Mouse (Mus musculus) megakaryocyte-erythroid progenitor cell, adult 5-6 weeks (primary cell): ENCODE measurements around the gene Tmem14a. TPM values are rescaled to one million over a fixed set of nuclear protein-coding genes. Genes with fewer than 3 reads are reported as not detected.
"Not testable (repeated sequence)": the region's sequence is repeated elsewhere in the genome, so short reads cannot be mapped to it uniquely, and the experiment has no call there.

Source experiments
- ATAC-seq: replicated peaks from 2 replicates; pipeline ENCODE4 v1.8.0; 2016; ENCODE audit warnings: mild to moderate bottlenecking, inconsistent platforms; ENCODE audit not compliant: severe bottlenecking, poor library complexity, low FRiP score, low TSS enrichment
- total RNA-seq, 2 experiments: library from RNA; stranded (forward) in 1 of 2; stranded (reverse) in 1 of 2; fragments of 200-1000, 215-1000 nt in 1 of 2; fragments of >200 nt in 1 of 2; fragmentation: Nextera tagmentation in 1 of 2; gene quantifications; 2 replicates each; pipeline ENCODE4 v1.2.3; 2014 to 2017

The Tmem14a gene
- total RNA-seq (2014; fragmentation: Nextera tagmentation): 2.4 and 3.4 TPM in 2 replicates
- total RNA-seq (2017): 0.65 and 0.85 TPM in 2 replicates

DNA sequence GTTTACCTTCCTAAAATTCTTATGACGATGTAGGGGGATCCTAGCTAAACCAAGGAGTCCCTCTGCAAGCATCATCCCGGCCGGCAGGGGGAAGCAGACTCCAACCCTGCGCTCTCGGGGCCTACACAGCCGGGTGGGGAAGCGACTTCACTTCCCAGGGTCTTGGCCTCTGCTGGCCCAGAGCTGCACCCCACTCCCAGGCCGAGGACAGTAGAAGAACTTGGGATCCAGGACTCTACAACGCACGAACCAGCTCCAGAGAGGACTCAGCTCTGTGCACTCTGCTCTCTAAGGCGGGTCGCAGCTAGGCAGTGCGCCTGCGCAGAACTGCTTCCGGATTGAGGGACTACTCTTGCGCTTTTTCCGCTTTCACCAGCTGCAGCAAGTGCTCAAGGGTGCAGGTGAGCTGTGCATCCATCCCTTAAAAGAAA, at the start of gene Tmem14a:
Gene Tmem14a, plus strand, starts transcription at position 87 of the 431 bp plus-strand sequence.
- ATAC-seq: peak; percentile 95

DNA sequence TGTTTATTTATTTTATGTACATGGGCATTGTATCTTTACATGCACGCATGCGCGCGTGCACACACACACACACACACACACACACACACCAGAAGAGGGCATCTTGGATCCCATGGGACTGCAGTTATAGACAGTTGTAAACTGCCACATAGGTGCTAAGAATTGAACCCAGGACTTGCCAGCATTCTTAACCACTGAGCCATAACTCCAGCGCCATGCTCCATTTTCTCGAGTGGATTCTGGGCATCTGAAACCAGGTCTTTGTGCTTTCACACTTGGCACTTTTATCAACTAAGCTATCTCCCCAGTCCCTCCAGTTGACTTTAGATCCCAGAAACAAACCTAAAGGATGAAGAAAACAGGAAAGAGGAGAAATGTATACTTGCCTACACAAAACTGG, 33.2 kb upstream of the Tmem14a start:
- ATAC-seq: no peak

DNA sequence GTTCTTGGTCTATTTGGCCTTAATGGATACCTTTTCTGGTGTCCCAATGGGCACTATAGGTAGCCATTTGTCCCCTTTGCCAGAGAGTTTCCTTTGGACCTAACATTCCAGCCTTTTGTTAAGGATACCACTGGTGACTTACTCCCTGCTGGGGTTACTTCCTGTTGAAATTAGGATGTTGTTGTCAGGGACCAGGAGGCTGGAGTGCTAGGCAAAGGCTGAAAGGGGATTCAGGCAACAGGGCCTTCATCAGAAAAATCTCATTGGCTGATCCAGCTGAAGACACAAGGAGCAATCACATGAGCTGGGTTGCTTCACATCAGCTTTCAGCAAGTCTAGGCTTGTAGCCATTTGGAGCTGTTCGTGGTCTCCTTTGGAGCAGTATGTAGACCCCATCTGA, 12.1 kb upstream of the Tmem14a start:
- no peak for ATAC-seq

DNA sequence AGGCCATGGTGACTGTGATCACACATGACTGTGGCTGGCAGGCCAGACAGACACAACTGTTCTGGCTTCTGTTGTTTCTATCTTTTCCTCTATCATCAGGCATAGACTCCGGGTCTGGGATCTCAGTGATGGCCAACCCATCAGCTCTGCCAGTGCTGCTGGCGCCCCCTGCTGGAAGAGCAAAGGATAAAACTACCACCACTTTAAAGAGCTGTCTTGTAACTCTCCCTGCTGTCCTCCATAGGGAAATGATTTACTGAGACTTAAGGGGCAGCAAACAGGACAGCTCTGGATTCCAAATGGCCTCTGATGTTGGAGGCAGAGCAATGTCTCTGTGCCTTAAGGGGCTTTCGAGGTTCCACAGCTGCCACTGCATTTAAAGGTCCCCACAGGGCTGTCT, 4.8 kb upstream of the Tmem14a start:
- ATAC-seq: peak; percentile 80

DNA sequence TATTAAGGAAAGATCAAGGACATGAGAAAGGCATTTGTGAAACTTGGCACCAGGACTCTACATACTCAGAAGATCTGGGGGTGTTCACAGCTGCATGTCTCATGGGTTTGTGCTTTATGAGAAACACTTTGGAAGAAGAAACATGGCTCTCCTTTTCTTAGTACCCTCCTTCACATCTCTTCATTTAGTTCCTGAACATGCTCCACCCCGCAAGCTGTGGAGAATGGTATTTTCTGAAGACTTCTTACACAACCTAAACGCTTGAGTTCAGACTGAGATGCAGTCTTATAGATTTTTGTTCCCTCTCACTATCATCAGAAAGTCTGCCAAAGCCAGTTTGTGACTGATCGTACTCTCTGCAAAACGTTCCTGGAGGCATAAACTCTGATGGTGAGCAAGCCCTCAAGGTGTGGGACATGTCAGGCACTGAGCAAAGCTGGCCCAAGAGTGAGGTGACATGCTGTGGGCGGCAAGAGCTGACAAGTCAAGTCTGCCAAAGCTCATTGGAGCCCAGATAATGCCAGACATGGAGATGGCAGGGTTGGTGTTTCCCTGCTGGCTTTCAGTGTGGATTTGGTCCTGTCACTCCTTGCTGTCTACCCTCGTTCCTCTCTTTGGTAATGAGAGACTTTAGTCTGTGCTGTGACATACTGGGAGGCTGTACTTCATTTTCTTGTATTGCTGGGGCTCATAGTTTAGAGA, 4.2 kb upstream of the Tmem14a start:
- ATAC-seq: not testable (repeated sequence)

DNA sequence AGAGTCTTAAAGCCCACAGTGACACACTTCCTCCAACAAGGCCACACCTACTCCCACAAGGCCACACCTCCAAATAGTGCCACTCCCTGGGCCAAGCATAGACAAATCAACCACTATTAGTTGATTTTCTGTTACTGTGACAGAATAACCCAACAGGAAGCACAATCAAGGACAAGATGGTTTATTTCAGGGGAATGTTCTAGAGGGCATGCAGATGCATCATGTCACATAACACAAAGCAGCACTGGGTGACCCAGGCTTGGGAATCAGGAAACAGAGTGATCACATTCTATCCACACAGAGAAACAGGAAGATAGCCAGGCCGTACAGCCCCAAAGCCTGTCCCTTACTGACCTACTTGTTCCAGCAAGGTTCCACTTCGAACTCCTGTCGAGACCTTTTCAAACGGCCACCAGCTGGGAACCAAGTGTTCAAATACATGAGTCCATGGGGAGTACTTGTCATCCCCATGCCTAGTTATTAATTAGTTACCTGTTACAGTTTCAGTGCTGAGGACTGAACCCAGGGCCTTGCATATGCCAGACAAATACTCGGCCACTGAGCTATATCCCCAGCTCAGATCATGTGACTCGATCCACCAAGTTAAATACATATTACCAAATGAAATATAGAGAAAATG, 9.5 kb downstream of the Tmem14a start:
- ATAC-seq: no peak

DNA sequence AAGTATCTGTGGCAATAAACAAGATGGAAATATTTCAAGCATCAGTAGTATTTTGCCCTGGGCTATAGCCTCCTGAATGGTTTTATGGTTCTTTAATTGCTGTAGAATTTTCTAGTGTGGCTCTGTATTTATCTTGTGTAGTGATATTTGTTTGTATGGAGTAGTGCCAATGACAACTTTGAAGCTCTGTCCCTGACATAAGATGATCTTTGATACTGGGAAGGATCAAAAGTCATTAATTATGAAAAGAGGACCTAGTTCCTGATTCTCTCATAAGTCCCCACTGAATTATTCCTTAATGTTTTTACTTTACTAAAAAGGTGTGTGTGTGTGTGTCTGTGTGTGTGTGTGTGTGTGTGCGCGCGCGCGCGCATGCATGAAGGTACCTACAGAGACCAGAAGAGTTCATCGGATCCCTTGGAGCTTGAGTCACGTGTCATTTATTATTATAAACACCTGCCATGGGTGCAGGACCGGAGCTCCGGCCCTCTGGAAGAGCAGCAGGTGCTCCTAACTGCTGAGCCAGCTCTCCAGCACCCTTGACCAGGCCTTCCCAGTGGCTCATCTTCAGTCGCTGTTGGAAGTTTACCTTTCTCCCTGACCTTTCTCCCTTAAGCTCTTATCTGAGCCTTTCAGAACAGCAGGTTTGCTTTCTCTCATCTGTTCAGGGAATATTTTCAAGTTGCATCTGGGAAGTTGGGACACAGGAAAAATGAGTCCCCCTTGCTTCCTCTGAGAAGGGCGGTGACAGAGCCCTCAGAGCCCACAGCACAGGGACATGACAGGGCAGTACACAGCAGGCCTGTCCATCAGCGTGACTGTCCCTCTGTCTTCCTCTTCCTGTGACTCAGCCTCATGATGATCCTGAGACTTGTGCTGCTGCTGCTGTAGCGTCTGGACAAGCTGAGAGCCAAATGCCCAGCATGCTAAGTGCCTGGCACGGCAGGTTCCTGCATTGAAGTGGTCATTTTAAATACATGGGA, 10.7 kb downstream of the Tmem14a start:
- ATAC-seq: not testable (repeated sequence)

DNA sequence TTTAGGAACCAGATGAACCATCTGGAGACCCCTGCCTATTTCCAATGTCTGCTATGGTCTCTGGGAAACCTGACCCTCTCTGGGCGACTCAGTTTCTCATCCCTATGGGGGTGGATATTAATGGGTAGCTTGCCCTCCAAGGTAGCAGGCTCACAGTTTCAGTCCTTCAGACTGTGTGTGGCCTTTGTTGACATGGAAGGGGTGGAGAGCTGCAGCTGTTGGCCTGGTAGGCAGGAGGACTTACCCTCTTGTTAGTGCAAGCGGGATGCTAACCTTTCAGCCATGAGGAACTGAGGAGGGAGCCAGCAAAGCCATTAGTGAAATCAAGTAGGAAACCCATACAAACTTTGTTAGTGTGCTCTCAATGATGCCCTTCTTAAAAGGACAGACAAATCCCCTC, 12.0 kb downstream of the Tmem14a start:
- no peak for ATAC-seq

DNA sequence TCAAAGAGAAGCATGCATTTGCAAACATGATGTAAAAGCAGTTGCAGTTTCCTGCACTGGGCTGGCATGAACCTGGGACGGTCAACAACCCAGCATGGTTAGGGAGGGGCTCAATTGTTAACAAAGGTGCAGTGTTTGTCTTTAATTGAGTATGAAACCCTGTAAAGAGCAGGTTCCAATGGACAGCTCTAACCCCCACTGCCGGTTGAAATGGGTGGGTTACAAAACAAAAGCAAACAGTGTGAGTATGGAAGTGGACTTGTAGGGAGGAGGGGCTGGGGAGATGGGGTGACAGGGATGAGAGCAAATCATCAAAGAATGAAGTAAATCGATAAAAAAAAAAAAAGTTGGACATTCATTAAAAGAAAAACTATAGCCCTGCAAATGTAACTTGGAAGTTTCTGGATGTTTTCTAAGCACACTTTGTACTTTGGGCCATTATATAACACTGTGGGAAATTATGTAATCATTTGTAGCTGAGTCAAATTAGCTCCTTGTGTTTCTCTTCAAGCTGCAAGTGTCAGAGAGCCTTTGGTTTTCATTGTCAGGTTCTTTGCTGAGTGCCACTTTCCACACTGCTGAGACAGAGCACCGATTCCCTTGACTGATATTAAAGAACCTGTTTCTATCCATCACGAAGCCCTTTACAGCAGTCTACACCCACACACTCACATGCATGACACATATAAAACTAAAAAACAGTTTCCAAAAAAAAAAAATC, 13.5 kb downstream of the Tmem14a start:
- no peak for ATAC-seq

DNA sequence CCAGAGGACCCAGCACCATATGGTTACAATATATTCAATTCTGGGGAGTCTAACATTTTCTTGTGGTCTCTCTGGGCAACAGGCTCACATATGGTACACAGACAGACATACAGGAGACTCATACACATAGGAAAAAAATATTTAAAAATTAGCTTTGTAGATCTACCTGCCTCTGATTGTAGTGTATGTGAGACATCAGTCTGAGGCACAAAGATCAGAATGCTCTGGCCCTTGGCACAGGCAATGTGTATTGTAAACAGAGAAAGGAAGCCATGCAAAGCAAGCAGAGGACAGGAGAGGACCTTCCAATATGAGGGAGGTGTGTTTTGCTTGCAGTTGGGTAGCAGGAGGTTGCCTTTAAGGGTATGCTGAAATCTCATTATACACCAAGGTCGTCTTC, 14.1 kb downstream of the Tmem14a start:
- no peak for ATAC-seq

DNA sequence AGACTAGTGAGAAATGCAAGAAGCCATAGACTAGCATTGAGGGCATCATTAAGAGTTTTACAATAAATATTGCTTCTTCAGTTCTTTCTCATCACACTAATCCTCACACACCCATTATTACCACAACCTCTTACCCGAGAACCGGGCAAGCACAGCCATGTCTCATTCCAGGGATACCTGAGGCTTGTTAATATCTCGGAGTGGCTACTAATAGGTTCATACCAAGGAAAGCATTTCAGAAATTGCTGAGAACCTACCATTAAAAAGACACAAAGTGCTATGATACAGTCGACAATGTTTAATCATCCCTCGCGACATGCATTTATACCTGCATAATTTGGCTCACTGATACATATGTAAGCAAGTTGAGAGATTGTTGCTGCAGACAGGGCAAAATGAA, 17.0 kb downstream of the Tmem14a start:
- no peak for ATAC-seq

DNA sequence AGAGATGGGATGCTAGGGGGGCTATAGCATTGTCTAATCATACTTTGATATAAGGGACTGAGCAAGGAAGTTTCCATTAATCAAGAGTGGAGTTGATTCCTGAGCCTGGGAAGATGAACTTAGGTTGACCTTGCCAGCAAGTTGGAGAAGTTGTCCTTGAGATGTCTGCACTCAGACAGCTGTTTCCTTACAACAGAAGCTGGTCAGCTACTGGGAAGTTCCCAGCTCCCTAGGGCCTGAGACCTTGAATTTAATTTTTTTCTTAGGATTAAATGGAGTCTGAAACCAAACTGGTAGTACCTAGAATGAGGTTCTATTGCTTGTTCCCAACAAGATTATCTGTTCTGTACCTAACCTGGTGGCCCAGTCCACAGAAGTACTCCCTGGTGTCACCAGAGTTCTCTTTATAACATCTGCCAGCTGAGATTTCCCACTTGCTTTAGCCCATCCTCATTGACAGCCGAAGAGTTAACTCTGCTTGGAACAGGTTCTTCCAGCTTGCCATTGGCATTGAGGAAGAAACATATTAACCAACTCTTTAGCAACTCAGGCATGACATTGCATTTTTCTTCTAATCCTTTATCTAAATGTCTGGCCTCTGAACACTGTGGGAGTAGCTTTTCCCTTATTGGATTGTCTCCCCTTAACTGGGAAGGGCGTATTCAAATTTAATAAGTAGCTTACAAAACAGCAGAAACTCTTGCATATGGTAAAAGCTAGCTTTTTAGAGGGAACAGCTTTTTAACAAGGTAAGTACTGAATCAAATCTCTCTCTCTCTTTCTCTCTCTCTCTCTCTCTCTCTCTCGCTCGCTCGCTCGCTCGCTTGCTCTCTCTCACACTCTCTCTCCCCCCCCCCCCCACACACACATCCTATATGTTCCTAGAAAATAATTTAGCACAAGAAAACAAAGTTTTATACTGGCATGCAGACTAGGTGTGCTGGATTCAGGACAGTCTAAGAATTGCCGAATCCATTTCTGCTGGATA, 21.8 kb downstream of the Tmem14a start, which contains the start of gene Gsta3:
Gene Gsta3, plus strand, starts transcription at position 679 of the 988 bp plus-strand sequence.
- ATAC-seq: peak; percentile 87

DNA sequence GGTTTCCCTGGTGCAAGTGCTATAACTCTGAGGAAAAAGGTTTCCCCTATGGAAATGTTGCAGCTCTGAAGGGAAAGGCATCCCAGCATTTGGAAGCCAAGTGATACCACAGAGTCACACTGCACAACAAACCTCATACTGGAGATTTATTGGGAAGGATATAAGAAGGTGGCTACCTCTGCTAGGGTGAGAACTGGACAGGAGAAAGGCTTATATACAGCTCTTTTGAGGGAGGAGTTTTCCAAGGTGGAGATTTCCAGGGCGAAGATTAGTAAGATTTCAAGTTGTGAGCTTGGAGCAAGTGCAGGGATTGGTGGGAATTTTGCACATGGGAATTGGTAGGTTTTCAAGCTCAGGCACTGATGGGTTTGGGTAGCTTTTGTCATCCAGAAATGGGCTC, 22.7 kb downstream of the Tmem14a start:
- ATAC-seq: no peak

DNA sequence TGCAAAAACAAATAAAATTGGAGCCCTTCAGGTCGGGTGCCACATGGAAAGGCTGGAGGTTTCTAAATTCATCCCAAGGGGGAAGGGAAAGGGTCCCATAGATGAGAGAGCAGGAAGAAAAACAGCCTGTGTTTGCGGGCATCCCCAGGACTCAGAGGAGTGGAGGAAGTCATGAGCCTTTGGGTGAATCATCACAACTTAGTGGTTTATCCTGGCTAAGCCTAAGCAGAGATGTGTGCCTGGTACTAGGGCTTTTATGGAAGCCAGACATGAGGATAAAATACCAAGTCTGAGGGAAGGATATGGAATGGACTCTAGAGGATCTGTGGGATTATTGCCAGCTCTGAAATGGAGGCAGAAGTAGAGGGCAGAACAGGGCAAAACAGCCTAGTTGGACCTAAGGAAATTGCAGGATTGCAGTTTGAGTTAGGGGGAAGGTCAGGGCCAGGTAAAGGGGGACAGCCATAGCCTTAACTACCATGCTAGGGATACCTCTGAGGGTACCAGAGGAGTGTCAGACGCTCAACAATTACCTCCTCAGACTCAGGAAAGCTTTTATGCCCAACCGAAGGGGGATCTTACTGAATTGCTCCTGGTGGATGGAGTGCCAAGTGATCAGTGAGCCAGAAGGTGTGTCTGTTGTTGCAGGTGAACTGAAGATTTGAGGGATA, 26.1 kb downstream of the Tmem14a start:
- ATAC-seq: no peak

DNA sequence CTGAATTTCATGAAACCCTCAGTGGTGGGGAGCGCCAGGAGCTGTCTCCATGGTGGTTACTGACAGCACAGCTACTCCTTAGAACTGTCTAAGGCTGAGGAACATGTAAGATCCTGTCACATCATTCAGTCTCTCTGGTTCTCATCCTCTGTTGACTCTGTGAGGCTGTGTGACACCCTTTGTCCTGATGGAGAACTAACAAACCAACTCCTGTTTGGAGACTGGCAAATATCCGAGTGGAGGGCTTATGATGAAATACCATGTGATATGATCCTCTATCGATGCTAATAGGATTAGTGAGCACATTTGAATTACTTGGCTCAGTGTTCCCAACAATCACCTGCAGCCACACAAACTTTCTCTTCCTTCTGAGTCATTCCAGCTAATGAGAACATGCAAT, 27.8 kb downstream of the Tmem14a start:
- no peak for ATAC-seq

DNA sequence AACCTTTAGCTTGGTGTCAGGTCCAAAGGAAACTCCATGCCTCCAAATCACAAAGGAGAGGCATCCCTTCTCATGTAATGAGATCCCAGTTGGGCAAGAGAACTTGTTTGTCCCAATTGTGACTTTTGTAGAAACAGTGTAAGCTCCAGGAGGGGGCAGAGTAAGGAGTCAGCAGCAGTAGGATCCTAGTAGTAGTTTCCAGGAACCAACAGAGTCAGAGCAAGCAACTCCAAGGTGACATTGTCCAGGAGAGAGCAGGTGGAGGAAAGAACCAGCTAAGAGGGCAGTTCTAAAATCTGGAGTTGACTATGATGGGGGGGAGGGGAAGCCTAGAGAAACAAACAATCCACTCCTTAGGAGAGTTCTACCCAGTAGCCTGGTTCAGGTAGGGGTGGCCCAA, 29.5 kb downstream of the Tmem14a start:
- no peak for ATAC-seq

DNA sequence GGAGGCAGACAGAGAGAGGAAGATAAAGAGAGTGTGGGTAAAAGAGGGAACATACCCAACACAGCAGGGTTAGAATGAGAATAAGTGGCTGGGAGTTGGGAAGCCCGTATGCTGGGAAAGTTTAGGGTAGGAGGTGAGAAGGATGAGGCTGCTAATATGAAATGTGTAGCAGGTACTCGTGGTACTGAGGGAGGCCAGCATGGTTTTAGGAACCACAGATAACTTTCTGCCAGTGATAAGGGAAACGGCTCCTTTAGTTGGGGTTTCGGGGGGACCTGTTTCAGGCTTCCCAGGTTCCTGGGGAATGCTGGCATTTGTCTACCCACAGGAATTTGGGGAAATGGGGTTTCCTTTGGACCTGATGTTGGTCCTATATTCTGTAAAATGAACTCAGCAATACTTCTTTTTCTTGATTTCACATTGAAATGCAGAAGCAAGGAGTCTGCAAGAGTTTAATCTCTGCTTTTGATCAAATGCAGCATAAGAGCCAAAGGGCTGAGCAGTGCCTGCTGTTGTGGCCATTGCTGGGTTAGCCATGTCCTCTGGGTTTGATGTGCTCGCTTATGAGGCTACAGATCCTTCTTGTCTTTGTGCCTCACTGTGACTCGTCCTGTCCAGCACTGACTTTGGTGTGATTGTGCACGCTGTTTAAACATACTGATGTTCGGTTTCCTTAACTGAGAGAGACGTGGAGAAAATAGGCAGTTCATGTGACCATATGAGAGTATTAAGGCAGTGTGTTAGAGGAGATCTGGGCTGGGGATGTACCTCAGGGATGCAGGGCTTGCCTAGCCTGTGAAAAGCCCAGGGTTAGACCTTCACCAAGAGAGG, 30.4 kb downstream of the Tmem14a start:
- peak; percentile 63 for ATAC-seq
